Mouse (Mus musculus): ENCODE measurements at regions not wholly inside any gene's neighbourhood (a gene's known extent, or its start where the extent isn't known, plus 50 kb on each side); places are given as distances from the start of the nearest gene placed in this dataset.

DNA sequence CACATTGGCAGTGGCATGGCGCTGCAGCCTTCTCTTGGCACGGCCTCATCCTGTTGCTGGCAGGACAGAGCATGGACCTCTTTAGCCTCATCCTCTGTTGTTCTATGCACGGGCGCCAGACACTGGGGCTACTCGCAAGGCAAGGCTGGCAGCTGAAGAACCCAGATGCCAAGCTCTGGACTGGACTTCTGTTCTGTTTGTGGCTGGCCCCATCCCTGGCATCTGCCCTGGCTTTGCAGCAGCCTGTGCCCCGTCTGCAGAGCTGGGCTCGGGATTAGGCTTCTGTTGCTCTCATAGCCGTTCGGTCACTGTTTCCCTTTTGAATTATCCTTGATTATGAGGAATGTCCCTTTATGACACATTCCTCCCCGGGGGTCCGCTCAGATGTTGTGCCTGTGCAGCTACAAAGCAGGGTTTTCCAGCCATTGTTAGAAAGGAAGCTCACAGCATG lies 214.6 kb upstream of the Tbc1d5 start:
- no peak for DNase-seq

DNA sequence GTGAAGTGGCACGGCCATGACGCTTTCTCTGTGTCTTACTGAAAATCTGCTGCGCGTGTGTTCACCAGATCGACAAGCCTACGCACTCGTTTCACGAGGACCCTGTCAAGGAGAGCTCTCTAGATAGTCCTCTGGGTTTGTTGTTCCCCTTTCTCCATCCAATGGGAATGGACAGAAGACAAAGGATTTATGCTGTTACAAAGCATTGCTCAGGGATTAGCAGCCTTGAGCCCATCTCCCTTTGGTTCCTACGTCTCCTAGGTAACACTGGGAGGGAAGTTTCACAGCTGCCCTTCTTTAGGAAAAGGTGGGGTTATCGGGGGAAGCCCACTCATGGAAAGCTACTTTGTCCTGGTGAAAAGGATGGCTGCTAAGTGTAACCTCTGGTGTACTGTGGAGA lies 212.7 kb upstream of the Tbc1d5 start:
- DNase-seq, result no peak

GRCm38 (mm10) chr17:51382552-51382951 lies 203.4 kb upstream of the Tbc1d5 start:
- DNase-seq, result no peak

GRCm38 (mm10) chr17:51371937-51372479 lies 192.9 kb upstream of the Tbc1d5 start:
- DNase-seq, result no peak

- DNase-seq, result no peak
Measured at GRCm38 (mm10) chr17:51370990-51371389, 191.8 kb upstream of the Tbc1d5 start.

- no peak for DNase-seq
Measured at GRCm38 (mm10) chr17:51370085-51370484, 190.9 kb upstream of the Tbc1d5 start.

GRCm38 (mm10) chr17:51362801-51363200 lies 183.6 kb upstream of the Tbc1d5 start:
- DNase-seq, result no peak

DNA sequence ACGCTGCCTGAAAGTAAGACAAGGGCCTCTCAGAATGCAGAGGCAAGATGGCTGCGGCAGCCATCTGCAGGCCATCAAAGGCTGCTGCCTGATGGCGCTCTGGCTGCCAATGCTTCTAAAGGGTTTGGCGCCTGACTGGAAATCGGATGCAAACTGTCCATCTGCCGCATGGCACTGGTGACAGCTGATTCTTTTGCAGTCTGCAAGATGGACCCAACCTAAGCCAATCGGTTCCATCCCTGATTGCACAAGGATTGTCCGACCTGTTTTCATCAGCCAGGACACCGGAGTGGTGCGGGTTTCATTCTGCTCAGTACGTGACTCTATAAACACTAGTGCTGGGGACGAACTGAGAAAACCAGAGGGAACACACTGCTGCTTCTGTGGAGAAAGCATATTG lies 183.1 kb upstream of the Tbc1d5 start:
- DNase-seq, result no peak

DNA sequence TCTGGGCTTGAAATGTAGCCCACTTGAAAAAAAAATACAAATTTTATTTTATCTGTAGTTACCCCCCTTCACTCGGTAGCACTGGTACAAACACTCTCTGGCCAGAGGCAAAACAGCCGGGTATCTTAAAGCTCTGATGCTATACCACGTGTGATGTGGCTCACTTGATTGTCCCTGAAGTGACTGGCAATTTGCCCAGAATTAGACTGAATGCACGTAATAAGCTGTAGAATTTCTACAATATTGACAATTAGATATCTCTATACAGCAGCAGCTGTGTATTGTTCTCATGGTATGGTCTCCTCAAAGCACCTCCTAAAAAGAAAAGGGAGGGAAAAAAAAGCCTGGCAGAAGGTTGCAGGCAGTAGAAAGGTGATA lies 179.2 kb upstream of the Tbc1d5 start:
- no peak for DNase-seq

GRCm38 (mm10) chr17:51357690-51358361 lies 178.7 kb upstream of the Tbc1d5 start:
- no peak for DNase-seq

- no peak for DNase-seq
Measured at GRCm38 (mm10) chr17:51356447-51356846, 177.3 kb upstream of the Tbc1d5 start.

- no peak for DNase-seq
Measured at GRCm38 (mm10) chr17:51321868-51322267, 142.7 kb upstream of the Tbc1d5 start.

- no peak for DNase-seq
Measured at GRCm38 (mm10) chr17:51321025-51321424, 141.9 kb upstream of the Tbc1d5 start.

GRCm38 (mm10) chr17:51304964-51305363 lies 125.8 kb upstream of the Tbc1d5 start:
- no peak for DNase-seq

GRCm38 (mm10) chr17:51290741-51291140 lies 111.6 kb upstream of the Tbc1d5 start:
- DNase-seq, result no peak

DNA sequence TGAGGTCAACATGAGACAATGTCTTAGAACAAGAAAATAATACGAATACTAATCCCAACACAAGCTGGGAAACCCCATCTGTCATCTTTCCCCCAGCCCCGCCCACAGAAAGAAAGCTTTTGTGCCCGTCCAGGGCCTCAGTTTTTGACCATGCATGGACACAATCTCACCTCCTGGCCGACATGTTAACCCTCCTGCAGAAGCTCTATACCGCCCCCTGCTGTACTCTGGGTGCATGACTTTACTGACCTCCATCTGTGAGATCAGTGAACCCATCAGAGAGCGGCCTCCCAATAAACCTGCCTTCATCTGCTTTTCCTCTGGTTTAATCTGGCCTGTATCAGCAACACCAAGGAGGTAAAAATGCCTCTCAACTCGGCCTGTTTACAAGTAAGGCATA lies 109.6 kb upstream of the Tbc1d5 start:
- peak; percentile 51 for DNase-seq

GRCm38 (mm10) chr17:51287878-51288277 lies 108.7 kb upstream of the Tbc1d5 start:
- no peak for DNase-seq

DNA sequence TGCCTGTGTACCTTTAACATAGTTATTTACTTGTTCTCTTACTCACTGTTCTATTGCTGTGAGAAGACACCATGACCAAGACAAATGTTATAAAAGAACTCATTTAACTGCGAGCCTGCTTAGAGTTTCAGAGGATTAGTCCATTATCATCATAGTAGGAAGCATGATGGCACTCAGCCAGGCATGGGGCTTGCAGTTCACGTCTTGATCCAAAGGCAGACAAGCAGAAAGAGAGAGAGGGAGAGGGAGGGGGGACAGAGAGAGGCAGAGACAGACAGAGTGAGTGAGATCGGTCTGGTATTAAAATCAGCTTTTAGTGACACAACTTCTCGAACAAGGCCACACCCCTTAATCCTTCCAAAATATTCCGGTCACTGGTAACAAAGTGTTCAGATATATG lies 106.2 kb upstream of the Tbc1d5 start:
- no peak for DNase-seq

DNA sequence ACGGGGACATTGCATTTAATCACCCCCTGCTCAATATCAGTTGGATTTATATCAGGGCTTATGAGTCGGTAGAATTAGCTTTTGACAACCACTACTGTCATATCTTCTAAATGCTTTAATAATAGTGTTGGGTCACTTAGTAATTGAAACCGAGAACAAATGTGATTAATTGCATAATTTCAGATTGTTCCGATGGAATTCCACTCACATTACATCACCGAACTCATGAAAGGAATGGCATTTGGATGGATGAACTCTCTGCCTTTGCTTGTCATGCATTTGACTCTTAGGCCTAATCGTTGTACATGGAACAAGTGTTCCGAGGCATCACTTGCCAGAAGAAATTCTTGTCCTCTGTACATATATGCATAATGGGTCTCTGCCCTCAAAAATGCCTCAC lies 99.6 kb upstream of the Tbc1d5 start:
- no peak for DNase-seq

DNA sequence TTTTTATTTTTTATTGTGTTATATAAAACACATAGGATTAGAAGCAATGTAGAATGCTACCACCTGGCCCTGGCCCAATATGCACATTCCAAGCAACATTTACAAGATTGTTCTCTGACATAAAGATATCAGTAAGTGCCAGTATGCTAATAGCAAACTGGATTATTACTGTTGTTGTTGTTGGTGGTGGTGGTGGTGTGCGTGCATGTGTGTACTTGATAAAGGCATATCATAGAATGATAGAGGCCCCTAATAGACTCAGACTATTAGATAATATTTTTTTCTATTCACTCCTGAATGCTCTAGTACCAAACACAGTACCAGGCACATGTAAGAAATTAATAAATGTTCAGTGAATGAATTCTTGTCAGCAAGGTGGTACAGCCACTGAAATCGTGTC lies 98.9 kb upstream of the Tbc1d5 start:
- DNase-seq, result no peak

GRCm38 (mm10) chr17:51277161-51277560 lies 98.0 kb upstream of the Tbc1d5 start:
- no peak for DNase-seq

DNA sequence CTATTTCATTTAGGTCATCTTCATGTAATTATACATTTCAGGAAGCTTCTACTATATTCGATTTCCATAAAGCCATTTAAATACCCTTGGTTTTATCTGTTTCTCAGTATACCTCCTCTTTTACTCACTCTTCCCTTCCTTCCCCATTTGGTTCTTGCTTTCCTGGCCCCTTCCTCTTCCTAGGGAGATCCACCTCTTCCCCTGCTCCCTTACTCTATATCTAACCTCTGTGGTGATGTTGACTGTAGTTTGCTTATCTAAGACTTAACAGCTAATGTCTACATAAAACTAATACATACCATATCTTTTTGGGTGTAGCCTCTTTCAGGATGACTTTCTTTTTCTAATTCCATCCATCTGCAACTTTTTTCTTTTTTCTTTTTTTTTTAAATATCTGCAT lies 92.9 kb upstream of the Tbc1d5 start:
- DNase-seq, result no peak

GRCm38 (mm10) chr17:51262946-51263345 lies 83.8 kb upstream of the Tbc1d5 start:
- no peak for DNase-seq

- DNase-seq, result no peak
Measured at GRCm38 (mm10) chr17:51262404-51262803, 83.3 kb upstream of the Tbc1d5 start.

DNA sequence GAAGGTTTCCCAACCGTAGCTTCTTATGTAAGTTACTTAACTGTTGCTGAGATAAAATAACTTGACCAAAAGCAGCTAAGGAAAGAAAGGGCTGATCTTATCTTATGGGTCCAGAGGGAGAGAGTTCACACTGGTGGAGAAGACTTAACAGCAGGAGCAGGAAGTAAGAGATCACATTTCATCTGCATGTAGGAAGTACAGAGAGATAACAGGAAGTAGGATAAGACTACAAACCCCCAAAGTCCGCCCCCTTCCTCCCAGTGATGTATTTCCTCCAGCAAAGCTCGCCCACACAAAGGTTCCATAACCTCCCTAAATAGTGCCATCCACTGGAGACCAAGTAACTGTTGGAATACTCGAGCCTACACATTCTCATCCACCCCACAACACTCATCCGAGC lies 79.2 kb upstream of the Tbc1d5 start:
- DNase-seq, result no peak

Data from adrenal gland, adult 8-10 months (tissue).